Mouse (Mus musculus) neural tube, embryonic 10.5 days (tissue): ENCODE results near the gene Gm3147.
"Not testable (repeated sequence)": the region's sequence is repeated elsewhere in the genome, so short reads cannot be mapped to it uniquely, and the experiment has no call there.

ENCODE experiments used
- DNase-seq: peaks from one replicate; pipeline ENCODE4 v3.0.0-alpha.2; 2017; ENCODE audit warnings: low spot score; ENCODE audit errors: extremely low spot score

The Gm3147 gene

DNA sequence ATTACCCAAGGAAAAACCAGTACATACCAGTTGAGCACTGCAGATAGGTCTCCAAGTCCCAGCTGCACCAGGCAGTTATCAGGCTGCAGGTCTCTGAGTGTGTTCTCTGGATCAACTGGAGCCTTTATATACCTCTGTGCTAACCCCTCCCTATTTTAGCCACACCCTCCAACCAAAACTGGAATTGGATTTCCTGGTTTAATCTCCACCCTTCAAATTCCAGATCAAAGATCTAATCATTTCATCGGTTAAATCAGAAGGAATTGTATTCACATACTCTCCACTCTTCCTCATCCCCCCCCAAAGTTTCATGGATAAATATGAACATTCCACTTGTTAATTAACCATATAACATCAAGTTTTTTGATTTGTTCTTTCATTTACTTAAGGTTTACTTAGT is at the start of gene Gm3147:
Gene Gm3147 (minus strand): TSS at position 101 of the 400 bp plus-strand sequence.
- not testable (repeated sequence) for DNase-seq

DNA sequence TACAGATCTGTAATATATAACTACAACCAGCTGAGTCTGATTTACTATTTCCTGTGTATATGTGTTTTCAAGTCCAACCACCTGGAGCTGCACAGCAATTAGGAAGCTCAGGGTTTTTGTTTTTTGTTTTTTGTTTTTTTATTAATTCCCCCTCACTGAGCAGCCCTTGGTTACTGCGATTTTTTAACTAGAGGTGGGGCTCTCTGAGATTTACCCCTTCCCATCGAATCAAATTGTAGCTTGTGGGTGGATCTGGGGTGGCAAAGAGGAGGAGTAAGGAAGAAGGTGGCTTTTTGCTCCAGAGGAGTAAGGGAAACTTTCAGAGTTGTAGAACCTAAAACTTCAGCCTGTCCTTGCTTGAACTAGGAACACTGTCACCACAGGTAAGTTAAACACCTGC is 31.9 kb upstream of the Gm3147 start, which contains the start of gene Gm6205:
Gene Gm6205 (plus strand): TSS at position 301 of the 400 bp plus-strand sequence.
- not testable (repeated sequence) for DNase-seq

DNA sequence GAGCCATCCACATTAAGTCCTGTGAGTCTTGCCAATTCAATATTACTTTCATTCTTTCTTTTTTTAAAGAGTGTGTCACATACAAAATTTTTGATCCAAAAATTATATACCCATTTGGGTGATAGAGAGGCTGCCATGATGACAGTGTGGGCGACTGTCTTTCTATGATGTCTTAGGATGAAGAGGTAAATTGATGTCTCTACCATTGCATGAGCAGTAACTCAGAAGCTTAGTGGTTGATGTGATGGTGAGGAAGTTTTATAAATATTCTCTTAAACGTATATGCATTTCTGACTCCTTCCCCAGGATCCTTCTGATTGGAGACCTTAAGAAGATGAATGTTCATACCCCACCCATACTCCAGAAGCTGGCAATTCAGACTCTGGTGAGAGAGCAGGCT is 7.5 kb upstream of the Gm3147 start, which contains the start of gene Gm6509:
Gene Gm6509 (plus strand): TSS at position 301 of the 400 bp plus-strand sequence.
- not testable (repeated sequence) for DNase-seq
